Mouse (Mus musculus) limb, embryonic 12.5 days (tissue): ENCODE measurements around the gene Tmc7. TPM values are rescaled to one million over a fixed set of nuclear protein-coding genes. Genes with fewer than 3 reads are reported as not detected.

Source experiments
- ATAC-seq: fragments of 200-750 bp; cut with Nextera tagmentation; 2 replicates; pipeline ENCODE4 v1.8.0; 2017; ENCODE audit warnings: low read depth, moderate TSS enrichment; ENCODE audit not compliant: insufficient number of reproducible peaks, insufficient read depth, low FRiP score, low TSS enrichment
- H3K27ac ChIP-seq: fragments of 300-500 bp; sonication (generic); 2 replicates; pipeline ENCODE4 v1.5.1; 2016; ENCODE audit warnings: mild to moderate bottlenecking, moderate library complexity
- H3K27me3 ChIP-seq: fragments of 300-500 bp; sonication (generic); 2 replicates; pipeline ENCODE4 v1.6.1; 2016; ENCODE audit warnings: mild to moderate bottlenecking, moderate library complexity
- H3K36me3 ChIP-seq: fragments of 300-500 bp; sonication (generic); 2 replicates; pipeline ENCODE4 v1.6.1; 2016; ENCODE audit warnings: mild to moderate bottlenecking, moderate library complexity
- H3K4me1 ChIP-seq: fragments of 300-500 bp; sonication (generic); replicated peaks from 2 replicates; pipeline ENCODE4 v1.6.1; 2016
- H3K4me2 ChIP-seq: fragments of 300-500 bp; sonication (generic); 2 replicates; pipeline ENCODE4 v1.6.1; 2016; ENCODE audit warnings: mild to moderate bottlenecking, moderate library complexity
- H3K4me3 ChIP-seq: fragments of 300-500 bp; sonication (generic); replicated peaks from 2 replicates; pipeline ENCODE4 v1.5.1; 2016; ENCODE audit warnings: mild to moderate bottlenecking
- H3K9ac ChIP-seq: fragments of 300-500 bp; sonication (generic); replicated peaks from 2 replicates; pipeline ENCODE4 v1.6.1; 2016; ENCODE audit warnings: mild to moderate bottlenecking, moderate library complexity
- H3K9me3 ChIP-seq: fragments of 300-500 bp; sonication (generic); 2 replicates; pipeline ENCODE4 v1.6.1; 2016; ENCODE audit warnings: mild to moderate bottlenecking, moderate library complexity
- WGBS: fragments of 180-500 bp; shearing (Covaris S2); methylation state at CpG from one replicate; pipeline ENCODE4 v1.1.7; 2016; 5-methylcytosine and 5-hydroxymethylcytosine counted together
- polyA plus RNA-seq: library from polyadenylated mRNA; unstranded; fragments of >200 nt; fragmentation: Nextera tagmentation; extraction: Ambion mirVana; gene quantifications from 2 replicates; pipeline ENCODE4 v1.2.1, GENCODE M21; 2016

Tmc7 gene
- 4.0 and 4.8 TPM in 2 replicates for polyA plus RNA-seq

- Histone ChIP-seq H3K4me1 (peaks cover 8% of the 10 kb centered on the region), H3K4me2 (peak within 1 kb of the TSS; percentile 92), H3K27ac (no peak within 1 kb of the TSS), H3K4me3 (peak within 1 kb of the TSS; percentile 67), H3K9me3 (peaks cover 12% of the 10 kb centered on the region; the same call in 1 of the 2 replicates), H3K27me3 (0 out of 2 replicates have a peak, but pooled peaks cover 6% of the 10 kb centered on the region), H3K9ac (peak within 1 kb of the TSS; percentile 74), H3K36me3 (no peaks in the 10 kb centered on the region)
- peak; percentile 77 for ATAC-seq
- WGBS: under 1% methylated on average over 48 of the region's 51 CpGs
Measured at GRCm38 (mm10) chr7:118584257-118584907, at the start of gene Tmc7. Gene Tmc7, minus strand, starts transcription at chr7:118584736.

GRCm38 (mm10) chr7:118633951-118634350 lies 49.4 kb upstream of the Tmc7 start:
- Histone ChIP-seq H3K36me3 (no peaks in the 10 kb centered on the region), H3K9ac (no peak overlapping the region), H3K9me3 (no peaks in the 10 kb centered on the region), H3K4me2 (no peak overlapping the region), H3K27me3 (no peaks in the 10 kb centered on the region), H3K4me3 (no peak overlapping the region), H3K27ac (no peak overlapping the region), H3K4me1 (no peaks in the 10 kb centered on the region)
- WGBS: 85% methylated on average over 7 of the region's 7 CpGs
- ATAC-seq: no peak

GRCm38 (mm10) chr7:118633094-118633493 lies 48.6 kb upstream of the Tmc7 start:
- no peak for ATAC-seq

GRCm38 (mm10) chr7:118627550-118628298 lies 43.2 kb upstream of the Tmc7 start:
- H3K27ac ChIP-seq: no peak overlapping the region
- no peaks in the 10 kb centered on the region for H3K36me3 ChIP-seq
- ATAC-seq: no peak
- H3K9ac ChIP-seq: no peak overlapping the region
- peaks cover 4% of the 10 kb centered on the region; the same call in 1 of the 2 replicates for H3K27me3 ChIP-seq
- H3K4me1 ChIP-seq: no peaks in the 10 kb centered on the region
- WGBS: 77% methylated on average over 13 of the region's 13 CpGs
- no peak overlapping the region for H3K4me2 ChIP-seq
- no peak overlapping the region for H3K4me3 ChIP-seq
- H3K9me3 ChIP-seq: no peaks in the 10 kb centered on the region

More at GRCm38 (mm10) chr7:118633094-118633493, 48.6 kb upstream of the Tmc7 start:
- Histone ChIP-seq H3K36me3 (no peaks in the 10 kb centered on the region), H3K9ac (no peak overlapping the region), H3K27ac (no peak overlapping the region), H3K4me3 (no peak overlapping the region), H3K9me3 (no peaks in the 10 kb centered on the region), H3K27me3 (no peaks in the 10 kb centered on the region), H3K4me1 (no peaks in the 10 kb centered on the region), H3K4me2 (no peak overlapping the region)
- 89% methylated on average over 9 of the region's 9 CpGs for WGBS

DNA sequence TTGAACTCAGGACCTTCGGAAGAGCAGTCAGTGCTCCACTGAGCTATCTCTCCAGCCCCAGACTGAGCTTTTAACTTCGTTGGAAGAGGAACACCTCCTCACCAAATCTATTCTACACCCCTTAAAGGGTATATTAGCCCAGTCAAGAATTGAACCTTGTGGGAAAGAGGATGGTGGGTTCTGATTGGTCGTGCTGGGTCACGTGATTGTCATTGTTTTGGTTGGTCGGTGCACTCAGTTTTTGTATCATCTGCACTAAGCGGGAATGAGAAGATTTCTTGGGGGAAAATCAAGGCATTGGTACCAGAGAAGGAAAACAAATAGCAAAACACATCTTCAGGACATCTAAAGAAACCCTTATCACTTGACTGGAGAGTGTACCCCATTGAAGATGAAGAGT lies 36.6 kb upstream of the Tmc7 start:
- ATAC-seq: no peak
- Histone ChIP-seq H3K4me2 (no peak overlapping the region), H3K27ac (no peak overlapping the region), H3K9me3 (no peaks in the 10 kb centered on the region), H3K9ac (no peak overlapping the region), H3K4me3 (no peak overlapping the region), H3K36me3 (no peaks in the 10 kb centered on the region), H3K4me1 (no peaks in the 10 kb centered on the region), H3K27me3 (peaks cover 2% of the 10 kb centered on the region; the same call in 1 of the 2 replicates)
- 84% methylated on average over 6 of the region's 6 CpGs for WGBS

- Histone ChIP-seq H3K27me3 (no peaks in the 10 kb centered on the region), H3K4me2 (no peak overlapping the region), H3K36me3 (no peaks in the 10 kb centered on the region), H3K27ac (no peak overlapping the region), H3K9me3 (no peaks in the 10 kb centered on the region), H3K9ac (no peak overlapping the region), H3K4me1 (no peaks in the 10 kb centered on the region), H3K4me3 (no peak overlapping the region)
- 90% methylated on average over 7 of the region's 7 CpGs for WGBS
- no peak for ATAC-seq
Measured at GRCm38 (mm10) chr7:118620243-118620906, 35.8 kb upstream of the Tmc7 start.

GRCm38 (mm10) chr7:118618104-118618503 lies 33.6 kb upstream of the Tmc7 start:
- no peak overlapping the region for H3K4me3 ChIP-seq
- 74% methylated on average over 5 of the region's 5 CpGs for WGBS
- H3K27me3 ChIP-seq: no peaks in the 10 kb centered on the region
- ATAC-seq: no peak
- no peak overlapping the region for H3K9ac ChIP-seq
- H3K4me1 ChIP-seq: no peaks in the 10 kb centered on the region
- H3K27ac ChIP-seq: no peak overlapping the region
- no peaks in the 10 kb centered on the region for H3K36me3 ChIP-seq
- H3K4me2 ChIP-seq: no peak overlapping the region
- no peaks in the 10 kb centered on the region for H3K9me3 ChIP-seq

- no peaks in the 10 kb centered on the region for H3K9me3 ChIP-seq
- H3K27ac ChIP-seq: no peak overlapping the region
- H3K4me2 ChIP-seq: no peak overlapping the region
- WGBS: 75% methylated on average over 13 of the region's 13 CpGs
- no peak overlapping the region for H3K9ac ChIP-seq
- no peaks in the 10 kb centered on the region for H3K4me1 ChIP-seq
- ATAC-seq: no peak
- no peaks in the 10 kb centered on the region for H3K27me3 ChIP-seq
- no peaks in the 10 kb centered on the region for H3K36me3 ChIP-seq
- no peak overlapping the region for H3K4me3 ChIP-seq
Measured at GRCm38 (mm10) chr7:118614076-118614475, 29.5 kb upstream of the Tmc7 start.

DNA sequence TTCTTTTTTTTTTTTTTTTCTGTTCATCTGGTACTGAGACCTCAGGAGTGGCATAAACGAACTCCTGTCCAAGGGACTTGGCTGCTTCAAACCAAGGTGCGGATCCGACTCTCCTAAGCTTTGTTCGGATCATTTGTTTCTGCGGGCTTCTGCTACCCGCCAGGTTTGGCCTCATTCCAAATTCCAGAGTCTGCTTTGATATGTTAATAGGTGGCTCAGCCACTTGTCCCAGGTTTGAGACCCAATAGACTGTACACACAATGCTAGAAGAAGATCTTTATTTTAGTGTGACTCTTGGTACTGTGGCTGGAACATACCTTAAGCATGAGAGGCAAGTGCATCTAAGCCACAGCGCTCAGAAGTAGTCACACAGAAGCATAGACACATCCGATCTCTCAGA lies 27.4 kb upstream of the Tmc7 start:
- no peaks in the 10 kb centered on the region for H3K9me3 ChIP-seq
- no peak overlapping the region for H3K9ac ChIP-seq
- ATAC-seq: no peak
- no peak overlapping the region for H3K4me2 ChIP-seq
- no peaks in the 10 kb centered on the region for H3K27me3 ChIP-seq
- no peaks in the 10 kb centered on the region for H3K36me3 ChIP-seq
- no peak overlapping the region for H3K27ac ChIP-seq
- H3K4me3 ChIP-seq: no peak overlapping the region
- 85% methylated on average over 8 of the region's 8 CpGs for WGBS
- H3K4me1 ChIP-seq: no peaks in the 10 kb centered on the region

GRCm38 (mm10) chr7:118611185-118611749 lies 26.7 kb upstream of the Tmc7 start:
- no peak overlapping the region for H3K4me2 ChIP-seq
- no peak overlapping the region for H3K9ac ChIP-seq
- H3K27me3 ChIP-seq: no peaks in the 10 kb centered on the region
- no peaks in the 10 kb centered on the region for H3K9me3 ChIP-seq
- no peaks in the 10 kb centered on the region for H3K36me3 ChIP-seq
- H3K4me3 ChIP-seq: no peak overlapping the region
- ATAC-seq: no peak
- H3K27ac ChIP-seq: no peak overlapping the region
- no peaks in the 10 kb centered on the region for H3K4me1 ChIP-seq
- 87% methylated on average over 4 of the region's 4 CpGs for WGBS

DNA sequence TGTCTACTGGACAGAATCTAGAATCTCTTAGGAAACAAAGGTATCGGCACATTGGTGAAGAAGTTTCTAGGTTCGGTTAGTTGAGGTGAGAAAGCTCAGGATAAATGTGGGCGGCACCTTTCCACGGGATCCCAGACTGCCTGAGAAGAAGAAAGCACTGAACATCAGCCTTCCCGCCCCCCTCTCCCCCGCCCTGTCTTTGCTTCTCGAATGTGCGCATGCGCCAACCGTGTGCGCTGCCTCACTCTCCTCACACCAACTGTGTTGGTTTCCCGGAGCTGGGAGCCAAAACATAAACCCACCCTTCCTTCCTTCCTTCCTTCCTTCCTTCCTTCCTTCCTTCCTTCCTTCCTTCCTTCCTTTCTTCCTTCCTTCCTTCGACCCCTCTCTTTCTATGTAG lies 26.2 kb upstream of the Tmc7 start:
- H3K4me3 ChIP-seq: no peak overlapping the region
- ATAC-seq: no peak
- H3K4me2 ChIP-seq: no peak overlapping the region
- no peaks in the 10 kb centered on the region for H3K9me3 ChIP-seq
- H3K27me3 ChIP-seq: no peaks in the 10 kb centered on the region
- no peaks in the 10 kb centered on the region for H3K4me1 ChIP-seq
- no peaks in the 10 kb centered on the region for H3K36me3 ChIP-seq
- WGBS: 83% methylated on average over 13 of the region's 13 CpGs
- no peak overlapping the region for H3K27ac ChIP-seq
- no peak overlapping the region for H3K9ac ChIP-seq
